Mouse (Mus musculus) inflammation-experienced regulatory T-cells, adult 16 weeks (primary cell): ENCODE data around the gene Crhr2. TPM values are rescaled to one million over a fixed set of nuclear protein-coding genes. Genes with fewer than 3 reads are reported as not detected.

Source experiments
- polyA plus RNA-seq: library from polyadenylated mRNA; unstranded; fragments of 100-300 nt; shearing (Covaris generic); gene quantifications from one replicate; pipeline ENCODE4 v1.2.1, GENCODE M21; 2017

Crhr2 gene
- polyA plus RNA-seq: 0.13 TPM

GRCm38 (mm10) chr6:55132794-55133193 lies at the start of gene Crhr2:
TSS of gene Crhr2 (minus strand) at chr6:55133016.

GRCm38 (mm10) chr6:55174741-55175181 lies 41.9 kb upstream of the Crhr2 start, which contains the start of gene Inmt:
TSS of gene Inmt (minus strand) at chr6:55175043.

Other genes with a start within 250 kb of the Crhr2 start
- gene Nod1, start 160.4 kb downstream of the Crhr2 start, polyA plus RNA-seq: 65.6 TPM
- 31.6 TPM for gene Ggct, start 140.1 kb downstream of the Crhr2 start, polyA plus RNA-seq
- gene Gars, start 95.0 kb downstream of the Crhr2 start, polyA plus RNA-seq: 26.7 TPM
- not detected for gene Inmt, start 42.0 kb upstream of the Crhr2 start, polyA plus RNA-seq
- 0.18 TPM for gene Mindy4, start 70.4 kb upstream of the Crhr2 start, polyA plus RNA-seq
- not detected for gene Aqp1, start 203.4 kb upstream of the Crhr2 start, polyA plus RNA-seq
- gene Ghrhr, start 243.3 kb upstream of the Crhr2 start, polyA plus RNA-seq: not detected